Mouse (Mus musculus): ENCODE results near the gene Rftn1. TPM values are rescaled to one million over a fixed set of nuclear protein-coding genes. Genes with fewer than 3 reads are reported as not detected.
A peak's percentile ranks its signal among the peaks of the same experiment; 100 is the strongest.

The Rftn1 gene
- polyA plus RNA-seq, 1 experiment from 2014 or later = 14.8 TPM

DNA sequence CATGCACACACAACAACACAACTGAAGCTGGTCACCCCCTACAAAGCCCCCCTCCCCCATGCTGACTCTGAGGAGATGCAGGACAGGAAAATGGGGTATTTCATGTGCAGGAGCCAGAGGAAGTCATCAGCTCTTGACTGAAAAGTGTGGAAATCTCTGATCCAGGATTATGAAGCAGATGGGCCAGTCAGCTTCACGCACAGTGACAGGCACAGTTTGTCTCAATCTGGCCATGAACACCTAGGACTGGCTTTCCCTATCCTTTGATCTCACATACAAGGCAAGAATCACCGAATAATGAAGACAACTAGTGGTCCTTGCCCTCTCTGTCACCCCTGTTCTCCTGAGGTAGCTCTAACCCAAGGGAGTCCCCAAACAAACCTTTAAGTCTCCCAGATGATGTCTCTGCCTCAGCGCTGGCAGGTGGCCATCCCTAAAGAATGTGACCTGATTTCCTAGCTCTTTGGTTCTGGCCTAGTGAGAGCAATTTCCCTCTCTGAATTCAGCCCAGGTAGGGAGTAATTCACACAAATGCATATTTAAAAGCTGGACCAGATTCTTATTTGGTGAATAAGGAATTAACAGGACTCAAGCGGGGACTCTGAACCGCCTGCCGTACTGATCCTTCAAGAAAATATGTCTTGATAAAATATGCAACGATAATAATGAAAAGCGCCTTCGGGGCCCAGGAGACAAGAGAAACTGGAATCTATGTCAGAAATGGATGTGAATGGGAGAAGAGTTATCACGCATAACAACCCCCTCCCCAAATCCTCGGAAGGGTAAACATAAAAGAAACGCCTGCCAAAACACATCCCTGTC, 6.0 kb downstream of the Rftn1 start:
- Histone ChIP-seq H3K27ac (ENCODE audit: low read depth, low read length) (no peak overlapping the region), H3K4me3 (ENCODE audit: low read depth, low read length) (no peak overlapping the region), H3K36me3 (ENCODE audit: control insufficient read depth, insufficient read depth, low read length) (no peaks in the 10 kb centered on the region), H3K27me3 (replicated peaks; ENCODE audit: control insufficient read depth, insufficient read depth, low read length) (no peaks in the 10 kb centered on the region), H3K9ac (ENCODE audit: low read length) (no peak overlapping the region), H3K4me2 (ENCODE audit: low read length) (no peak overlapping the region), H3K9me3 (replicated peaks; ENCODE audit: control insufficient read depth, low read length) (no peaks in the 10 kb centered on the region), H3K4me1 (ENCODE audit: control insufficient read depth, insufficient read depth, low read length) (0 out of 2 replicates have a peak, but pooled peaks cover 2% of the 10 kb centered on the region)
- ATAC-seq = peak; percentile 36; the same call in 1 of the 2 replicates
- WGBS = 68% methylated on average over 12 of the region's 12 CpGs
- DNase-seq (ENCODE audit: low spot score) = no peak

DNA sequence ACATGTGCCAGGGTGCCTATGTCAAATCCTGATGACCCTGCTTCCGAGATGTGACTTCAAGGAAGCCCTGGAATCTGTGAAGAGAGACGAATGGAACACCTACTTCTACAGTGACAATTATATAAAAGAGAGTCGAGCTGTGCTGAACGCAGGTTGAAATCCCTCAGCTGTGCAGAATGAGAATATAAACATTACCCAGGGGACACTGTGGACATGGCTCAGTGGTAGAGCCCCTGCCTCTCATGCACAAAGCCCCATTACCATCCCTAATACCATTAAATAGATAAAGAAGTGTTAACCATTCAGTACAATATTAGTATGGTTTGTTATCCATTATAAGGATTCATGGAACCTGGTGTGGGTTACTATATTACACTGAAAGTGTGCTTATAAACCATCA, 7.2 kb downstream of the Rftn1 start:
- H3K4me1 ChIP-seq (ENCODE audit: control insufficient read depth, insufficient read depth, low read length) = 0 out of 2 replicates have a peak, but pooled peaks cover 2% of the 10 kb centered on the region
- H3K4me2 ChIP-seq (ENCODE audit: low read length) = no peak overlapping the region
- H3K27ac ChIP-seq (ENCODE audit: low read depth, low read length) = no peak overlapping the region
- DNase-seq (ENCODE audit: low spot score) = no peak
- H3K36me3 ChIP-seq (ENCODE audit: control insufficient read depth, insufficient read depth, low read length) = no peaks in the 10 kb centered on the region
- ATAC-seq = no peak
- no peaks in the 10 kb centered on the region for H3K9me3 ChIP-seq (replicated peaks; ENCODE audit: control insufficient read depth, low read length)
- H3K9ac ChIP-seq (ENCODE audit: low read length) = no peak overlapping the region
- H3K4me3 ChIP-seq (ENCODE audit: low read depth, low read length) = no peak overlapping the region
- WGBS = 83% methylated on average over 4 of the region's 4 CpGs
- no peaks in the 10 kb centered on the region for H3K27me3 ChIP-seq (replicated peaks; ENCODE audit: control insufficient read depth, insufficient read depth, low read length)

DNA sequence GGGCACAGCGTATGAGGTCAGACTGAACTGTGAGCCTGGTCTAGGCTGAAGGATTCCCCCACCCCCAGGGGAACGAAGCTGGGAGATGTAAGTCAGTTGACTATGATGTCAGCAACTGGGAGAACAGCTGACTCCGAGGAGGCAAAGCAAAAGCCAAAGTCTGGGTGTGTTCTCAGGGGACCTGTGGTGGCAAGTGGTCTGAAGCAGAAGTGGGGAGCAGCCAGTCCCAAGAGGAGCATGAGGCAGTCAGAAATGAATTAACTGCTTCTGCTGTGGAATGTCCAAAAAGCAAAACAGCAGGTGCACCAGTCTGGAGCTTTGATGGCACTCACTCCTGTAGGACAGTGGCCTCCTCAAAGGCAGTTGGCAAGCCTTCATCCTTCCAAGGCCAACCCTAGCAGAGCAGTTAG, 7.9 kb downstream of the Rftn1 start:
- Histone ChIP-seq H3K27me3 (replicated peaks; ENCODE audit: control insufficient read depth, insufficient read depth, low read length) (no peaks in the 10 kb centered on the region), H3K4me2 (ENCODE audit: low read length) (no peak overlapping the region), H3K9ac (ENCODE audit: low read length) (no peak overlapping the region), H3K36me3 (ENCODE audit: control insufficient read depth, insufficient read depth, low read length) (no peaks in the 10 kb centered on the region), H3K4me1 (ENCODE audit: control insufficient read depth, insufficient read depth, low read length) (0 out of 2 replicates have a peak, but pooled peaks cover 2% of the 10 kb centered on the region), H3K4me3 (ENCODE audit: low read depth, low read length) (no peak overlapping the region), H3K27ac (ENCODE audit: low read depth, low read length) (no peak overlapping the region), H3K9me3 (replicated peaks; ENCODE audit: control insufficient read depth, low read length) (no peaks in the 10 kb centered on the region)
- 89% methylated on average over 3 of the region's 3 CpGs for WGBS
- ATAC-seq (no peak), DNase-seq (ENCODE audit: low spot score) (no peak)

DNA sequence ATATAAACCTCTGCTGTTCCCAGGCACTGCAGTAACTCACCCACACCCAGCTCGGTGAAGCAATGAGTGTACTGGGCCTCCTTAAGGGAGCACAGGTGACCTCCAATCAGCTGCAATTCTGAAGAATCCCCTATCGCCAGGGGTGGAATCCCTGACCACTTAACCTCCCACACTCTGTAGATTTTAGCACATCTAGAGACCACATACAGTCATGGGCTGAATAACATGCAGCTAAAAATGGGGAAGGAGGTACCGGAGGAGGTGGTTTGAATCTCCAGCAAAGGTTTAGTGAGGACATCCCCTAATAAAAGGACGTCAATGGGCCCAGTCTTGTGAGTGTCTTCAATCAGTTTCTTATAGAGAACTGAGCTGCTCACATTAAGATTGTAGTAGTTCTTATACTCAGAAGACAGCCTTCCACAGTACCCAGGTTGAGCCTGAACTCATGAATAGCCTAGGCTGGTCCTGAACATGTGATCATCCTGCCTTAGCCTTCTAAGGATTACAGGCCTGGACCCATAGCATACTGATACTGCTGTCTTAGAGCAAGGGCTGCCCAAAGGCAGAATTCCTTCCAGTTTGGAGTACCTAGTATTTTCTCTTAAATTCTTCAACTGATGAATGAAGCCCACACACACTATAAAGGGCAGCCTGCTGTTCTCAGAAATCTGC, 9.4 kb downstream of the Rftn1 start:
- no peaks in the 10 kb centered on the region for H3K36me3 ChIP-seq (ENCODE audit: control insufficient read depth, insufficient read depth, low read length)
- H3K4me1 ChIP-seq (ENCODE audit: control insufficient read depth, insufficient read depth, low read length) = 0 out of 2 replicates have a peak, but pooled peaks cover 2% of the 10 kb centered on the region
- H3K4me3 ChIP-seq (ENCODE audit: low read depth, low read length) = no peak overlapping the region
- no peak overlapping the region for H3K27ac ChIP-seq (ENCODE audit: low read depth, low read length)
- no peak overlapping the region for H3K9ac ChIP-seq (ENCODE audit: low read length)
- H3K9me3 ChIP-seq (replicated peaks; ENCODE audit: control insufficient read depth, low read length) = no peaks in the 10 kb centered on the region
- no peak overlapping the region for H3K4me2 ChIP-seq (ENCODE audit: low read length)
- 87% methylated on average over 4 of the region's 4 CpGs for WGBS
- DNase-seq (ENCODE audit: low spot score) (no peak), ATAC-seq (no peak)
- H3K27me3 ChIP-seq (replicated peaks; ENCODE audit: control insufficient read depth, insufficient read depth, low read length) = no peaks in the 10 kb centered on the region

DNA sequence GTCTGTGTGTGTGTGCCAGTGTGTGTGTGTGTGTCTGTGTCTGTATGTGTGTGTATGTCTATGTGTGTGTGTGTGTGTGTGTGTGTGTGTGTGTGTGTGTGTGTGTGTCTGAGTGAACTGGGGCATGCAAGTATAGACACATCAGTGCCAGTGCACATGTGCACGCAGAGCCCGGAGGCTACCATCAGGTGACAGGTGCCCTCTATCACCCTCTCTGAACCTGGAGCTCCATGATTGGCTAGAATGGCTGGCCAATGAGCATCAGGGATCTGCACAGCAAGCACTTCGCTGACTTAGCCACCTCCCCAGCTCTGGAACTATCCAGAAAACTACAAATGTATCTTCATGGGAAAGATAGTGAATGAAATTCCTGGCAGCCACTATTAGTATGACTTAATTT, 16.7 kb downstream of the Rftn1 start:
- Histone ChIP-seq H3K4me2 (ENCODE audit: low read length) (no peak overlapping the region), H3K36me3 (ENCODE audit: control insufficient read depth, insufficient read depth, low read length) (no peaks in the 10 kb centered on the region), H3K27ac (ENCODE audit: low read depth, low read length) (no peak overlapping the region), H3K9me3 (replicated peaks; ENCODE audit: control insufficient read depth, low read length) (no peaks in the 10 kb centered on the region), H3K4me3 (ENCODE audit: low read depth, low read length) (no peak overlapping the region), H3K4me1 (ENCODE audit: control insufficient read depth, insufficient read depth, low read length) (no peaks in the 10 kb centered on the region), H3K27me3 (replicated peaks; ENCODE audit: control insufficient read depth, insufficient read depth, low read length) (no peaks in the 10 kb centered on the region), H3K9ac (ENCODE audit: low read length) (no peak overlapping the region)
- no peak for DNase-seq (ENCODE audit: low spot score)
- no peak for ATAC-seq
- WGBS = 86% methylated on average over 3 of the region's 3 CpGs

DNA sequence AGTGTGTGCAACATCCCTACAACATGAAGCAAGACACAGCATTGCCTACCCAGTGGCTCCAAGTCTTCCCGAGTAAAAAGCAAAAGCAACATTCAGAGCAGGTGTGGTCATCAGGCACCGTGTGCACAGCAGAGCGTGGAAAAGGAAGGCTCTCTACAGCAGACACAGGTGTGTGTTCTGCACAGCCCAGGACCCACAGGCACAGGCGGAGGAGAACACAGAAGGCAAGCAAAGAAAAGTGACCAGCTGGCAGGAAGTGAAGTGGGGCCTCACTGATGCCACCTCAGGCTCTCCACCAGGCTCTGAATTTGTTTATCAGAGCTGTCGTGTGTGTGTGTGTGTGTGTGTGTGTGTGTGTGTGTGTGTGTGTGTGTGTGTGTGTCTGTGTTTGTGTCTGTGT, 17.1 kb downstream of the Rftn1 start:
- H3K27me3 ChIP-seq (replicated peaks; ENCODE audit: control insufficient read depth, insufficient read depth, low read length) = no peaks in the 10 kb centered on the region
- H3K9me3 ChIP-seq (replicated peaks; ENCODE audit: control insufficient read depth, low read length) = no peaks in the 10 kb centered on the region
- no peak for DNase-seq (ENCODE audit: low spot score)
- ATAC-seq = no peak
- no peaks in the 10 kb centered on the region for H3K4me1 ChIP-seq (ENCODE audit: control insufficient read depth, insufficient read depth, low read length)
- no peak overlapping the region for H3K27ac ChIP-seq (ENCODE audit: low read depth, low read length)
- H3K4me3 ChIP-seq (ENCODE audit: low read depth, low read length) = no peak overlapping the region
- no peak overlapping the region for H3K4me2 ChIP-seq (ENCODE audit: low read length)
- H3K9ac ChIP-seq (ENCODE audit: low read length) = no peak overlapping the region
- H3K36me3 ChIP-seq (ENCODE audit: control insufficient read depth, insufficient read depth, low read length) = no peaks in the 10 kb centered on the region
- 94% methylated on average over 5 of the region's 5 CpGs for WGBS

DNA sequence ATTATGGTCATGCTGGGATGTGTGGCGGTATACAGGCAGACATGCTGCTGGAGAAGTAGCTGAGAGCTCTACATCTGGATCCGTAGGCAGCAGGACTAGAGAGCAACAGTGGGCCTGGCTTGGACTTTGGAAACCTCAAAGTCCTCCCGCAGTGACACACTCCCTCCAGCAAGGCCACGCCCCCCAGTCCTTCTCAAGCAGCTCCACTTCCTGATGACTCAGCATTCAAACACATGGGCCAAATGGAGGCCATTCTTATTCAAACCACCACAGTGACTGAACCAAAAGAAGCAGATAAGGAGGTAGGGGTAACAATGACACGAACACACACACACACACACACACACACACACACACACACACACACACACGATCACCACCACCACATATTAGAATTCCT, 17.7 kb downstream of the Rftn1 start:
- Histone ChIP-seq H3K27ac (ENCODE audit: low read depth, low read length) (no peak overlapping the region), H3K9me3 (replicated peaks; ENCODE audit: control insufficient read depth, low read length) (no peaks in the 10 kb centered on the region), H3K4me3 (ENCODE audit: low read depth, low read length) (no peak overlapping the region), H3K9ac (ENCODE audit: low read length) (no peak overlapping the region), H3K36me3 (ENCODE audit: control insufficient read depth, insufficient read depth, low read length) (no peaks in the 10 kb centered on the region), H3K4me1 (ENCODE audit: control insufficient read depth, insufficient read depth, low read length) (no peaks in the 10 kb centered on the region), H3K4me2 (ENCODE audit: low read length) (no peak overlapping the region), H3K27me3 (replicated peaks; ENCODE audit: control insufficient read depth, insufficient read depth, low read length) (no peaks in the 10 kb centered on the region)
- ATAC-seq = no peak
- DNase-seq (ENCODE audit: low spot score) = no peak
- 96% methylated on average over 6 of the region's 6 CpGs for WGBS

DNA sequence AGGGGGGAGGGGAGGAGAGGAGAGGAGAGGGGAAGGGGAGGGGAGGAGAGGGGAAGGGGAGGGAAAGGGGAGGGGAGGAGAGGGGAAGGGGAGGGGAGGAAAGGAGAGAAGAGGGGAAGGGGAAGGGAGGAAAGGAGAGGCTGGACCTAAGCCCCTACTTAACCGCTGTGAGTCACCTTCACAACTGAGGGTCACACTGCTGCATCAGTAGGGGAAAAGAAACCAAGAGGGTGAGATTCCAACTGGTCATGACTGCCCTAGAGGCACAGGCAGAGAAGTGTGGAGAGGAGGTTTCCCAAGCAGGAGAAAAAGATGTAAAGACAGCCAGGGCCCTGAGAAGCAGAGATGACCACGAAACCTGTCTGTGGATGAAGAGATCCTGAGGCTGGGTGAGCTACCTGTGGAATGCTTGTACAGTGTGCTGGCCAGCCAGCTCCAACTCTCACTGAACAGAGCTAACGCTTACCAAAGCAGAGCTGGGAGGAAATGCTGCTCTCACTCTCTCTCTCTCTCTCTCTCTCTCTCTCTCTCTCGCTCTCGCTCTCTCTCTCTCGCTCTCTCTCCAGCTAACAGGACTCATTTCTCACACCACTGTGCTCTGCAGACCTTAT, 19.4 kb downstream of the Rftn1 start:
- Histone ChIP-seq H3K9me3 (replicated peaks; ENCODE audit: control insufficient read depth, low read length) (no peaks in the 10 kb centered on the region), H3K36me3 (ENCODE audit: control insufficient read depth, insufficient read depth, low read length) (no peaks in the 10 kb centered on the region), H3K4me1 (ENCODE audit: control insufficient read depth, insufficient read depth, low read length) (no peaks in the 10 kb centered on the region), H3K27ac (ENCODE audit: low read depth, low read length) (no peak overlapping the region), H3K27me3 (replicated peaks; ENCODE audit: control insufficient read depth, insufficient read depth, low read length) (no peaks in the 10 kb centered on the region), H3K4me2 (ENCODE audit: low read length) (no peak overlapping the region), H3K4me3 (ENCODE audit: low read depth, low read length) (no peak overlapping the region), H3K9ac (ENCODE audit: low read length) (no peak overlapping the region)
- DNase-seq (ENCODE audit: low spot score) (no peak), ATAC-seq (no peak)
- 69% methylated on average over 6 of the region's 6 CpGs for WGBS

Data from forebrain, embryonic 14.5 days (tissue).